Mouse (Mus musculus) activated CD4-positive, CD25-positive, alpha-beta regulatory T cell (primary cell): ENCODE results near the gene Xlr4a. TPM values are rescaled to one million over a fixed set of nuclear protein-coding genes. Genes with fewer than 3 reads are reported as not detected.

Source experiments
- polyA plus RNA-seq, 2 experiments: library from polyadenylated mRNA; unstranded; fragments of 100-300 nt; shearing (Covaris generic); gene quantifications; one replicate each; pipeline ENCODE4 v1.2.1; 2017

Xlr4a gene
- polyA plus RNA-seq: 10 to 100 TPM; 78.3 to 92.0 TPM

GRCm38 (mm10) chrX:73082267-73083055 is at the start of gene Xlr4a:
Xlr4a (minus strand) TSS chrX:73082478.

GRCm38 (mm10) chrX:73116747-73117146 is 34.5 kb upstream of the Xlr4a start, which contains the start of gene Gm14685:
Gm14685 (plus strand) TSS chrX:73117047.

DNA sequence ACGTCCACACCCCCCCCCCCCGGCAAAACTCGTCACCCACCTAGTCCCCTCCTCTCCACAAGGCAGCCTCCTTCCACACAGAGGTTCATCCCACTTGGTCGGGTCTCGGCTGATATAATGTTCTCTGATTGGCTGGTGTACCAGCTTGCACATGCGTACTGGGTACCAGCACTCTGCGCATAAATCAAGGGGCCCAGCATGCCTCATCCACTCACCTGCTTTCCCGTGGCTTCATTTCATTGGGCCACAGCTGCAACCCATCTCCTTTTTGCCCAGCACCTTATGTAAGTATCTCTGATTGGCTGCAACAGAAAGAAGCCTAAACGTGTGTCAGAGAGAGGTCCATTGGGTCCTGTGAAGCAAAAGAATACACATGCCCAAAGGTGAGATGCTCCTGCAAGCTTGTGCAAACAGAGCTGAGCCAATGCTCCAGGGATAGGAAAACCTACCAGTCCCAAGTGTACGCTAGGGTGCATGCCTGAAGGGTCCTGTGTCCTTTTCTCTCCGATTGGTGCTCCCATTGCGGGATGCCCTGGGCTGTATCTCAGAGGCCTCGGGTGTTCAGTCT is 14.7 kb upstream of the Xlr4a start, which contains the start of gene Xlr3a:
Xlr3a (minus strand) TSS at position 155 of the 568 bp plus-strand sequence.

DNA sequence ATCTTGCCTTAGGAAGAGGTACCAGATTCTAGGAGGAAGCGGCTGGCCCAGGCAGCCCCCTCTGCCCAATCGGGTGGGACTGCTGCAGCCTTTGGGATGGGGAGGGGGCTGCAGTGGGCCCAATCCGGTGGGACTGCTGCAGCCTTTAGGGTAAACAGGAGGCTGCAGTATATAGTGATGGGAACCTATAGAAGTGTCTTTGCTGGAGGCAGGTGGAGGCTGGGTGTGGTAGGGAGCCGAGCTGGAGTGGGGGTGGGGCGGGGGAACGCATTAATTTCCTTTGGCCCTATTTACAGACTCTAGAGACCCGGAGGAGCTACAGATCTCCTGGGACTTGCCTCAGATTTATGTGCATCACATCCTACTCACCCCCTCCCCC is 17.9 kb downstream of the Xlr4a start, which contains the start of gene Pnma3:
Pnma3 (plus strand) TSS at position 373 of the 379 bp plus-strand sequence.

GRCm38 (mm10) chrX:73037003-73037402 is 45.3 kb downstream of the Xlr4a start, which contains the start of gene Pnma5:
Pnma5 (minus strand) TSS chrX:73037103.

Other genes with a start within 250 kb of the Xlr4a start
- 100 to 1,000 TPM; 125 to 129 TPM for gene Cetn2, start 164.1 kb downstream of the Xlr4a start, polyA plus RNA-seq
- 10 to 100 TPM; 12.7 to 23.3 TPM for gene Nsdhl, start 163.9 kb downstream of the Xlr4a start, polyA plus RNA-seq
- under 1 TPM in 1 of 2 experiments, not detected in 1; 0.18 TPM for gene Zfp185, start 95.1 kb downstream of the Xlr4a start, polyA plus RNA-seq
- gene Pnma5, start 45.4 kb downstream of the Xlr4a start, polyA plus RNA-seq: under 1 TPM in 1 of 2 experiments, not detected in 1; 0.22 TPM
- gene Pnma3, start 17.7 kb downstream of the Xlr4a start, polyA plus RNA-seq: not detected
- 1 to 10 TPM in 1 of 2 experiments, under 1 TPM in 1; 0.33 to 4.0 TPM for gene Xlr3a, start 14.6 kb upstream of the Xlr4a start, polyA plus RNA-seq
- under 1 TPM in 1 of 2 experiments, not detected in 1; 0.20 TPM for gene Gm14685, start 34.6 kb upstream of the Xlr4a start, polyA plus RNA-seq
- not detected for gene Xlr5b, start 66.3 kb upstream of the Xlr4a start, polyA plus RNA-seq
- gene DXBay18, start 67.0 kb upstream of the Xlr4a start, polyA plus RNA-seq: not detected
- not detected for gene Spin2d, start 94.5 kb upstream of the Xlr4a start, polyA plus RNA-seq
- 10 to 100 TPM in 1 of 2 experiments, 1 to 10 TPM in 1; 4.4 to 19.7 TPM for gene Xlr3b, start 109.7 kb upstream of the Xlr4a start, polyA plus RNA-seq
- gene Xlr4b, start 131.9 kb upstream of the Xlr4a start, polyA plus RNA-seq: 100 to 1,000 TPM; 126 to 145 TPM
- 10 to 100 TPM; 17.4 to 19.3 TPM for gene F8a, start 145.8 kb upstream of the Xlr4a start, polyA plus RNA-seq
- gene Xlr4c, start 160.7 kb upstream of the Xlr4a start, polyA plus RNA-seq: 10 to 100 TPM; 60.1 to 81.5 TPM
- under 1 TPM in 1 of 2 experiments, not detected in 1; 0.13 TPM for gene Xlr3c, start 182.9 kb upstream of the Xlr4a start, polyA plus RNA-seq
- gene Xlr5a, start 210.5 kb upstream of the Xlr4a start, polyA plus RNA-seq: under 1 TPM in 1 of 2 experiments, not detected in 1; 0.12 TPM
- gene Xlr5c, start 210.5 kb upstream of the Xlr4a start, polyA plus RNA-seq: not detected